Mouse (Mus musculus) adipocyte (in vitro differentiated cells): ENCODE data around the gene Gm38100.

Source experiments
- DNase-seq: peaks from one replicate; pipeline ENCODE4 v3.0.0-alpha.2; 2016; ENCODE audit warnings: low spot score

The Gm38100 gene

DNA sequence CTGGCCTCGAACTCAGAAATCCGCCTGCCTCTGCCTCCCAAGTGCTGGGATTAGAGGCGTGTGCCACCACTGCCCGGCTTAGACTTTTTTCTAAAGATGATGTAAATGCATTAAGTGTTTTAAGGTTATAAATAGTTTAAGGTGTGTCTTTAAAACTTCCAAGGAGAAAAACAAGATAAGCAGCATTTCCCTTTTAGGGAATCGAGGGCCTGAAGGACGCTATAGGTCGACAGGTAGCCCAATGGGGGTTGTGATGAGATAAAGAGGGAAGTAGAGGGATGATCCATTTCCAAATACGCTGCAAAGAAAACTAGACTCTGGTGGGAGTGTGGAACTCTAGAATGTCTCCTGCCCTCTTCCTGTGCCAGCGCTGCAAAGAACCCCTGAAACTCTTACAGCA lies at the start of gene Gm38100:
Gene Gm38100 (plus strand): TSS at position 301 of the 400 bp plus-strand sequence.
- no peak for DNase-seq

DNA sequence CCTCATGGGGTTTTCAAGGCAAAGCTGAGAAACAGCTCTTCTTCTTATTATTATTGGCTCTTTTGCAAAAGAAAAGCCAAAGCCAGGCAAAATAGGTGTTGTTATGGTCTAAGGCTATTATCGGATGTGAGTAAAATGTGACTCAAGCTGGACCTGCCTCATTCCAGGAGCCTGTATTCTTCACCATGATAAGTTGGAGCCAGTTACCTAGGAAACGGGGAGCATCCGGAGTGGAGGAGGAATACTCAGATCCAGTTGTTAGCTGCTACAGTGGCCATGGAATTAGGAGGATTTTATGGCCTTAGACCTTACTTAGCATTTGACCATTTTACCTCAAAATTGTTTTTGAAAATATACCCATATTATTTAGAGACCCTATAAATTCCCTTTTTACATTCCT lies 49.4 kb upstream of the Gm38100 start:
- DNase-seq, result no peak

DNA sequence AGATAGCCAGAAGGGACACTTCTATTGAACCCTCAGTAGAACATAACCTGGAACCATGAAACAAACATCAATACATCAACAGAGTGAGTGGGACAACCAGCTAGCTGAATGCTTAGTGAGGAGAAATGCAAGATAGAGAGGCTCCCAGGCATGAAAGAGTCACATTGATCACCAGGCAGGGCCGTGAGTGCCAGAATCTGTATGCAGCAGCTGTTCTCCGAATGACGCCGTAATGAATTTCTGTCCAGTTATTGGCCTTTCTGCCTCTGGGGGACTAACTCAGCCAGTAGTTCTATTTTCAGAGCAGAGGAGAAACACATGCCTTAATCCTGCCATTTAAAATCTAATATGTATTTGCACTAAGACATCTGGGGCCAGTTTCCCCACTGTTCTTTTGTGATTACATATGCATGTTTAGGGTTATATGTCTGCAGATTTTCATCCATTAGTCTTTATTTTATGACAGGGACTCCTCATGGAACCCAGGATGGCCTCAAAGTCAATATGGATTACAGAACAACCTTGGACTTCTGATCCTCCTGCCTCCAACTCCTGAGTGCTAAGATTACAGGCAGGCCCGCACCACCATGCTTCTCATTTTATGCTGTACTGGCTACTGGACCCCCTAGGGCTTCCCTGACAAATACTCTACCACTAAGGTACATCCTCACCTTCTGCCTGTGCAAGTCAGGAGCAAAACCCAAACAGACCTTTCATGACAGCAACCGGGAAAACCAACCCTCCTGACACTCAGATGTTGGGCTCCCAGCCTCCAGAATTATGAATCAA lies 47.9 kb upstream of the Gm38100 start:
- no peak for DNase-seq

DNA sequence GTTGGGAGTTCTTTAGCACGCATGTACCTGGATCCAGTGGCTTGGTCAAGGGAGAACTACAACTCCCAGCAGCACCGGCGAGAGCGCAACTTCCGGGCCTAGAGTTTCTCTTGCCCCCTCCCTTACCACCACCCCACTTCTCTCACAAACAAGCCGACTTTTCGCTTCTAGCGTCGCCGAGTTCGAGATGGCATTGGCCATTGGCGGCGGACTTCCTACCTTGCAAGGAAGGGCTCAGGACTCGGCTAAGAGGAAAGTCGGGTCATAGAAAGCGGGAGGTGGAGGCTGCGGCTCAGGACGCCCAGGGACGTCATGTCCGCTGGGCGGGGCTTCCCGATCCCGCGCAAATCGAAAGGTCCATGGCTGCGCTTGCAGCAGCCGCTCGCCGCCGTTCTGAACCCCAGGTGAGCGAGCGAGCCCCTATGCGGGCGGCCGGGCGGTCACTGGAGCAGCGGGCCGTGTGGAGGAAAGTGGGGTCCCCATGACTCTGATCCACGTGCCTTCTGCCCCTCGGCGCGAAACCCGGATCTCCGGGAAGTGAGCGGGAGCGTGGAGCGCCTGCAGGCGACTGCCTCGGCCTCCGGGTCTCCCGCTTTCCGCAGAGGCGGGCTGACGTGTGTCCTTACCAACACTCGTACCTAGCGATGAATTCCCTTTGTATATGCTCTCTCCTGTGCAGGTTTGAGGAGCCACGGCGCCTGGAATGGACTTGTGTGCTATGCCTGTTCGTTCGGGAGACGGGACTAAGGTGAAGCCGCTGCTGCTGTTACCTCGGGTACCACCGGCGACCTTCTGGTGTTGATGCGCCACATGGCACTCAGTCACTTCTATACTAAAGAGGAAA lies 39.5 kb upstream of the Gm38100 start, which contains the start of gene Exo1:
Gene Exo1 (plus strand): TSS at position 129 of the 844 bp plus-strand sequence.
- peak; percentile 85 for DNase-seq

DNA sequence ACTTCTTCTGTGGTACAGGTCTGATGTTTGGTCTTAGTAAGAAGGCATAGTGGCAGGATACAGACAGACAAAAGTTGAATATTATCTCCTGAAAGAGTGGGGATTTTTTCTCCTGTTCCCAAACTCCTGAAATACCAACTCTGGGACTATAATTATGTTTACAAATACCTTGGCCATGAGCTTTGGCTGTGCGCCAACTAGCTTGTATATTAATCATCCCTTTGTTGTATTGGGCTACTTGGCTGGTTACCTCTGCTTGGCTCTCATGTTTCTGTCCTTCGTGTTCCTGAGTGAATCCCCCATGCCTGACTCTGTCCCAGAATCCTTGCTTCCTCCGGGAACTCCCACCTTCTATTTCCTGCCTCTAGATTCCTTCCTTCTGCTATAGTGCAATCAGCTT lies 36.7 kb upstream of the Gm38100 start:
- no peak for DNase-seq

DNA sequence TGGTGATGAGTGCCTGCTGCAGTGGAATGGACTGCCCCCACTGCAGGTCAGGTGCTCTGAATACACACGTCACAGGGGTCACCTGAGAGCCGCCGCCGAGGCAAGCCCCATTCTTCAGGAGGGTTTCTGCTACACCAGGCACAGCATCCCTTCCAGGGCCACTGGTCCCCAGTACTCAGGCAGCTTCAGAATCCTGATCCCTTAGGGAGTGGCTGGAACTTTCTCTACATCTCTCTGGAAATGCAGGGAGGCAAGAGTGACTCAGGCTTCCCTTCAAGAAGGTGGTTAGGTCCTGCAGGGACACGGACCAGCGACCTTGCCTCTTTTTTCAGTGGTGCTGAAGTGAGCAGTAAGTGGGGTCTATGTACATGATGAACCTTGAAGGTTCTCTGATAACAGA lies 26.9 kb upstream of the Gm38100 start:
- no peak for DNase-seq

DNA sequence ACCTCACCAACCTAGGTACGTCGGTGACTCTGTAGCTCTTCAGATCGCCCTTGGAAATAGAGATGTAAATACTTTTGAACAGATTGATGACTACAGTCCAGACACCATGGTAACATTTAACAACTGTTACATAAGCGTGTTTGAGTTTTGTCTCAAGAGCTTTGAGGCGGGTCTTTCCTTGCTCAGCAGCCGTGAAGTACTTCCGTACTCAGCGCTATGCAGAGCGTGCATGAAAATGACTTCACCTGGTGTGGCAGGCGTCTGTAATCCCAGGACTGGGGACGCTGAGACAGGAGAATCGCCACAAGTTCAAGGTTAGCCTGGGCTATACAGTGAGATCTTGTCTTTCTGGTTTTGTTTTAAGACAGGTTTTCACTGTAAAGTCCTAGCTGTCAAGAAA lies 26.4 kb upstream of the Gm38100 start:
- no peak for DNase-seq

DNA sequence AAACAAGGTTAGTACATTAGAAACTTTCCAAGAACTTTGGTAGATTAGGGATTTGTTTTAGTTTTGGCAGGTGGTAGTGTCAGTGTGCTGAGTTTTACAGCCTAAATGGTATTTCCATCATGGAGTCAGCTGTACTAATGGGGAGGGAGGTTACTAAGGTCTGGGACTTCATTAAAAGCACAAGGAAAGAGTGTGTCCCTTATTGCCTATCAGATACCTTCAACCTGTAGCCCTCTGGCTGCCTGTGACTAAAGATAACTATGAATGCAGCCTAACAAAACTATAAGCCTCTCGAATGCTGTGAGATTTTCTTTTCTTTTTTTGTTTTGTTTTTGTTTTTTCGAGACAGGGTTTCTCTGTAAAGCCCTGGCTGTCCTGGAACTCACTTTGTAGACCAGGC lies 8.9 kb upstream of the Gm38100 start:
- DNase-seq, result no peak

DNA sequence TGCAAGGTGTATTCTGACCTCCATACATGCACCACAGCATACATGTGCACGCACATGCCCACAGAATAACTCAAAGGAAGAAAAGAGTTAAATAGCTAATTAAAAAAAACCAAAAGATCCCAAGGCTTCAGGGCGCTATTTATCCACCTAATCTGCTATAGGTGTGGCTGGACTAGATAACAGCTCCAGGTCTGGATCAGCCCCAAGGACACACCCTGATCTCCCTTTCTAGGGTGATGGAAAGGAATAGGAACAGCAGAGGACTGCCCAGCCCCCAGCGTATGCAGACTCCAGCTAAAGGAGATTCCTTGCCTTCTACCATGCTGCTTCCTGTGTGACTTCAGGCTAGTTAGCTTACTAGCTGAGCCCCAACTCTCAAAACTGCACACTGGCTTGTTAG lies 8.1 kb upstream of the Gm38100 start:
- no peak for DNase-seq

DNA sequence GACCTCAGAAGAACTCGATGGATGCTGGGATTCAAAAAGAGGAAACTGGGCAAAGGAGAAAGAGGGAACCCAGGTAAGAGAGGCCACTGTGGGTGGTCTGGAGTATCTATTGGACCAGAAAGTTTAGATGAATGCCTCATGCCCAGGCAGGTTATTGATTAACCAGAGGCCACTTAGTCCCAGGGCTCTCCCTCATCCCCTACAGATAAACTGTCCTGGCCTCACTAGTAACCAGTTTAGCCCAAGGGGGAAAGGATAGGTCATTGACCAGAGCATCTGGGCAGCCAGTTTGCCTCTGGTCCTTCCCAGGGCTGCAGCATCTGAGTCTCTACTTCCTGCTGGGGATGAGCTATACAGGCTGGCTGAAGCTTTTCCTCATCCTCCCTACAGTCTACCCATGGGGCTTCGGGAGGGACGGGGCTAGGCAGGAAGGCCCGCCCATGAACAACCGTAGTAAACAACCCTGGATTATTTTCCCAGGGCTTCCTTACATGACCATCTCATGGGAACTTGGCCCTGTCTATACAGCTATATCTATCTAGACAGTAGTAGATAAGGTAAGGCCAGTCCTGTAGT lies 6.3 kb upstream of the Gm38100 start:
- DNase-seq, result no peak

DNA sequence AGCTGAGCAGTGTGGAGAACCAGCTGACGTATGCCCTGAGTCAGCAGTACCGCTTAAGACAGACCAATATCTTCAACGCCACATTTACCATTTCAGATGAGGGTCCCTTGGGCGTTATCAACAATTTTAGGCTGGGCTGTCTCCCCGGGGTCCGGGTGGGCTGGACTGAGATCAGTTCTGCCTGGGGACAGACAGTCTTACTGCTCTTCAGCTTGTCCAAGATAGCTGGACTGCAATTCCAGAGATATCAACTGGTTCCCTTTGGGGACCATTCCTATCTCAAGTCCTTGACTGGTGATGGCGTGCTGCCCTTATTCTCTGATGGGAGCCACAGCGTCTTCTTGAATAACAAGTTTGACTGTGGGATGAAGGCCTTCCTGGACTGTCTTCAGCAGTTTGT lies 962 bp downstream of the Gm38100 start:
- no peak for DNase-seq

DNA sequence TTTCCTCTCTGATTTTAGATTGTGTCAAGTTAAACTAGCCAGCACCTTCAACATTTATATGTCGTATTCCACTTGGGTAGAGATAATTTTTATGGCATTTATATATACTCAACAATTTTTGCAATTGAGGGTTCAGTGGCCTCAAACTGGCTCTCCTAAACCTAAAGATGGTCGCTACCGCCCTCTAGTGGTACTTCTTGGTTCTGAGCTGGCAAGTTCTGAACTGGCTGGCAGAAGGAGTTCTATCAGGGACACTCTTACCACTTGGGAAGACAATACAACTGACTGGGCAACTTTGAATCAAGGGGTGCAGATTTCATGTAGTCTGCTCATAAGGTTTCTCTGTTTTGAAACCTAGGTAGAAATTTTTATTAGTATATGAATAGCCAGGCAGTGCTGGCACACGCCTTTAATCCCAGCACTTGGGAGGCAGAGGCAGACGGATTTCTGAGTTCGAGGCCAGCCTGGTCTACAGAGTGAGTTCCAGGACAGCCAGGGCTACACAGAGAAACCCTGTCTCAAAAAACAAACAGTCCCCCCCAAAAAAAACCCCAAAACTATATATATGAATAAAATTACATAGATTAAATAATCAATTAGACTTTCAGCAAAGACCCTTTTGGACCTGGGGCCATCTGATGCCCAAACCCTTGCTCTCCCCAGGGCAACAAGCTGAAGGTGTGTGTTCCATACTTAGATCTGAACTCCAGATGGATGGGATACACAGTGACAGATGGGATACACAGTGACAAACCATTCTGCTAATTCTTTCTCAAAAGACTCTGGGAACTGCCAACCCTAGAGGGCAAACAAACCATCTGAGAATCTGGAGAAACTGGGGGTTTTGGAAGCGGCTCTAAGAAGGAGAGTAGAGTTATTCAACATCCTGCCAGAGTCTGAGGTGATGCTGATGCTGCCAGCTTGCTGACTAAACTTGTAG lies 4.0 kb downstream of the Gm38100 start:
- DNase-seq, result peak; percentile 89

DNA sequence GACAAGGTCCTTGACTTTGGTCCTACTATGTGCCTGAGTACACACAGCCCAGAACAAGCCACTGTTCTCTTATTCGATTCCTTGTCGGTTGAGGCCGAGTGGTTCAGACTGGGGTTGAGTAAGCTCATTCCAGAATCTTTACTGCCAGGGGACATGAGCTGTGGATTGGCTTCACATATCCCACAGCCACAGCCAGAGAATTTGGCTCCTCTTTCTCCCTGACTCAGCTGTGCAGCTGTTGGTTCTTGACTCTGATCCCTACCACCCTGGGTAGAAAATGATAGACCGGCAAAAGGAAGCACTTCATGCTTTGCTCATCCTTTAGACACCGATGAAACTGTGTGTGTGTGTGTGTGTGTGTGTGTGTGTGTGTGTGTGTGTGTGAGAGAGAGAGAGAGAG lies 11.3 kb downstream of the Gm38100 start:
- no peak for DNase-seq

DNA sequence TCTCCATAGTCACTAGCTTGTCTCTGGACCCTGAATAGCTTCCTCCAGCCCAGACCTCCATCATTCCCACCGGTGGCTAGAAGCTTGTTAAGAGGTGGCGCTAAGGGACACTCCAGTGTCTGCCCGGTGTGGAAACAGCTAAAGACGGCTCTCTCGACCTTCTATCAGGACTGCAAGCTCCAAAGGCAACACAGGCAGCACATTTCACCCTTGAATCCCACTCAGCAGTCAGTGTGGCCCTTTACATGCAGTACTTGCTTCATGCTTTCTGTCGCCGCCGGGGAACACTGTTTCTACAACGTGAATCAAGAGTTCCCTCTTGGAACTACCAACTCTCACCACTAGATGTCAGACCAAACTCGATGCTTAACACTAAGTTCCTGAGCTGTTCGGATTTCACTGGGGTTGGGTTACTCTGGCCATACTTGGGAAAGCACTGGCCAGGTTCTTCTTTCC lies 16.2 kb downstream of the Gm38100 start:
- peak; percentile 81 for DNase-seq

DNA sequence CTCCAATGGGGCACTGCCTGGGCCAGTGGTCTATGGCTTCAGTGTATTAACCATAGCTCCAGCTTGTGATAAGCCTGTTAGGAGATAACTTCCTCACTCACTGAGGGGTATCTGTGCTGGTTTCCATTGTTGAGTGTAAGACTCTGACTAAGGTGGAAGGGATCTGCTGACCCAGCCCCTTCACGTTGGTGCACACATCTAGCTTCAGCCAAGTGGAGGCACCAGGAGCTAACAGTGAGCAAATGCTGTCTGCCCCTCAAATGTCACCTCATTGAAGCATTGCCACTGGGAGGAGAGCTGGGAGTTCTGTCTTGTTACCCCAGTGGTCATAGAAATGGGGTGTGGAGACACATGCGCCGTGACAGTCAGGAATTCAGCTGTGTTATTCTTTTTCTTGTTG lies 18.6 kb downstream of the Gm38100 start:
- DNase-seq, result no peak

DNA sequence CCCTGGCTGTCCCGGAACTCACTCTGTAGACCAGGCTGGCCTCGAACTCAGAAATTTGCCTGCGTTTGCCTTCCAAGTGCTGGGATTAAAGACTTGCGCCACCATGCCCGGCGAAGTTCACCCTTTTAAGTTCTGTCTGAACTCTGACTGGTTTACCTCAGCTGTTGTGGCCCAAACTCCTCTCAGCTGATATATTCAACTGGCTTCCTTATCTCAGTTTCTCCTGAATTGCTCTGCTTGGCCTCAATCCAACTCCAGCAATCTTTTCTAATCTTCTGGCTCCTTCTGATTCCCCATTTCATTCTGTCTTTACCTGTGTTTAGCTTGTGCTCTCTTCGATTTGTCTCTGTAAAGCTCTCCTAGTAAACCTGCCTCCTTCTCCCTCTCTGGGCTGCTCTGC lies 23.0 kb downstream of the Gm38100 start:
- DNase-seq, result no peak

DNA sequence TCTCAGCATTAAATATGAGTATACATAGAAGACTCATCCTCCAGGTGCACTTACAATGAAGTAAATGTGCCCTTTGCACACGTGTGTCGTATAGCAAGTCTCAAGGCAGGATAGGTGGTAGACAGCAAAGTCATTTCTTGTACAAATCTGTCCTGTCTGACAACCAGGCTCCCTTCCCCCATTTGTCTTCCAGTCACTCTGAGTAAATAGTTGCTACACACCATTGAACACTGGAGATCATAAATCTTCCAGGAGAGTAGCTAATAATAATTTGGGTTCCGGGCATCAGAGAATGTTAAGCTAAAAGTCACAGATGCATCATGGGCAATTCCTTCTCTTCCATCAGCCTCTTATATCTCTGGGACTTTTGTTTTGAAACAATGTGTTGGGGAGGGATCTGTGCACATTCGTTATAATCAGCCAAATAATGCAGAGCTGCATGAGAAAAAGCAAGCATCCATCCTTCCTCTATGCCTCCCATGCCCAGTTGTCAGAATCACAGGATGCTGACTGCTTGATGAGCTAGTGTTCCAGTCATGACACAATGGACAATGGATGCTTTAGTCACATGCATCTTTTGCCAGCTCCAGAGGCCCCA lies 26.7 kb downstream of the Gm38100 start:
- no peak for DNase-seq

DNA sequence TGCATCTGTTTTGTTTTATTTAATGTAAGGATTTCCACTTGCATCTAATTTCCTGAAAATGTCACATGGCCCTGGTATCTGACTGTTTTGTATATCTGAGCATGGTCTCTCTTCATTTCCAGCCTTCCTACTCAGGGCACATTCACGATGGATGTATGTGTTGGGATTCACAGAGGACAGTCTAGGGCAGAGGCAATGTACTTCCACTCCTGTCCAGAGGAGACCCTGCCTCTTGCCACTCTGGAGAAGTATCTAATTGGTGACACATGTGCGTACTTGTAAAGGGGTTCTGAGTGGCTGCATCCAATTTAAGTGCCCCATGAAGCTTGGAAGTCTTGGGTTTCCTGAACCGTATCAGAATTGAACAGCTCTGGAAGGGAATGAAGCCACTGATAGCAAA lies 30.3 kb downstream of the Gm38100 start:
- no peak for DNase-seq

DNA sequence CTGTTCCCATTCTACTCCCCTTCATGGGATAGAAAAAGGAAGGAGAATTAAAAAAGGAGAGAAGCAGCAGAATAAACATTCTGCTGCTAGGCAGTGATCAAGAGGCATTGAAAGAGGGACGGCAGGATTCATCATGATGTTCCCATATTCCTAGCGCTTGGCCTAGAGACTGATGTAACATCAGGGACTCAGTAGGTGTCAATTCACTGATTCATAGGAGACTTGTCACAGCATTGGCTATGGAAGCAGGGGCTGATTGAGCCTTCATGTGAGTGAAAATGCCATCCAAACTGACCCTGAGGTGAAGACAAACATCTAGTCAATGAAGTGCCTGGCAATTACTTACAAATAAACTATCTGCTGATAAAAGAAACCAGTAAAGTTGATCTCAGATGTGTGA lies 30.7 kb downstream of the Gm38100 start:
- no peak for DNase-seq

DNA sequence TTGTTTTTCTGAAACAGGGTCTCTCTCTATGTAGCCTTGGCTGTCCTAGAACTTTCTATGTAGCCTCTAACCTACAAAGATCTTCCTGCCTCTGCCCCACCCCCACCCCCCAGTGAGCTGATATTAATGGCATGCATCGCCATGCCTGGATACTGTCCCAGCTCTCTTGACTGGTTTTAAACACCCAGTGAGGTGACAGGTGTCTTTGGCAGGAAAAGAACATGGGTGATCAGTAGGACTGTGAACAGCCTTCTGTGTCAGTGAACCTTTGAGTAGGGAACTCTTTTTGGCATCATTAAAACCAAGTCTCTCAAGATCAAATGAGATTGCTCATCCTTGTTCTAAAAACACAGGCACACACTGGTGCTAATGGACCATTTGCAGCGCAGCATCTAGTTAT lies 41.7 kb downstream of the Gm38100 start:
- no peak for DNase-seq

DNA sequence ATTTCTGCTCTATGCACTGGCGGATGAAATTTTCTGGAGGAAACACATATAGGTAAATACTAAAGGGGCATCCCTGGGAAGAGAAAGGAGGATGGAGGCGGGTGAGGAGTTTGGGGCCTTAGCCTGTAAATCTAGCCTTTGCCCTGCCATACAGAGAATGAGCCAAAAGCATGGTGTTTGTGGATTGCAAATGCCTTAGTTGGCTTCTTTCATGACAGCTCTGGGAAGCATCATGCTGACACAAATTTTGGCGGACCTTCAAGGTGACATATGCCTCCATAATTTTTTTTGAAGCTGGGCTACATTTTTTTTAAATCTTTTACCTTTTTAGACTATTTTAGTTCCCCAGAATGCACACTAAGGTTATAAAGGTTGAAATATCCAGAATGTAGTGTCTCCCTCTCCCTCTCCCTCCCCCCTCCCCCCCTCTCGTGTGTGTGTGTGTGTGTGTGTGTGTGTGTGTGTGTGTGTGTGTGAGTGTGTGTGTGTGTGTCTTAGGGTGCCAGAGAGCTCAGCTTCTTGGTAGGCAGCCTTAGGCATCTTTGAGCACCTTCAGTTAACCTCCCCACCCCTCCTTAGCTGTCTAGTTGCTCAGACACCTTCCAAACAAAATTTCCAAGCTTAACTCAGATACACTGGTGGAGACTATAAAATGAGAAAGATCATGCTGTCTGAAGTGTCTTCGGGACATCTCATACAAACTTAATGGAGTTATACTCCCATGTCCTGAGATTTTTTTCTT lies 47.0 kb downstream of the Gm38100 start:
- DNase-seq, result no peak
